Mouse (Mus musculus): ENCODE data around the gene Trub2. TPM values are rescaled to one million over a fixed set of nuclear protein-coding genes. Genes with fewer than 3 reads are reported as not detected.

The Trub2 gene
- 18.2 and 18.9 TPM in 2 replicates for polyA plus RNA-seq (2015; fragmentation: Nextera tagmentation; extraction: Ambion mirVana)

DNA sequence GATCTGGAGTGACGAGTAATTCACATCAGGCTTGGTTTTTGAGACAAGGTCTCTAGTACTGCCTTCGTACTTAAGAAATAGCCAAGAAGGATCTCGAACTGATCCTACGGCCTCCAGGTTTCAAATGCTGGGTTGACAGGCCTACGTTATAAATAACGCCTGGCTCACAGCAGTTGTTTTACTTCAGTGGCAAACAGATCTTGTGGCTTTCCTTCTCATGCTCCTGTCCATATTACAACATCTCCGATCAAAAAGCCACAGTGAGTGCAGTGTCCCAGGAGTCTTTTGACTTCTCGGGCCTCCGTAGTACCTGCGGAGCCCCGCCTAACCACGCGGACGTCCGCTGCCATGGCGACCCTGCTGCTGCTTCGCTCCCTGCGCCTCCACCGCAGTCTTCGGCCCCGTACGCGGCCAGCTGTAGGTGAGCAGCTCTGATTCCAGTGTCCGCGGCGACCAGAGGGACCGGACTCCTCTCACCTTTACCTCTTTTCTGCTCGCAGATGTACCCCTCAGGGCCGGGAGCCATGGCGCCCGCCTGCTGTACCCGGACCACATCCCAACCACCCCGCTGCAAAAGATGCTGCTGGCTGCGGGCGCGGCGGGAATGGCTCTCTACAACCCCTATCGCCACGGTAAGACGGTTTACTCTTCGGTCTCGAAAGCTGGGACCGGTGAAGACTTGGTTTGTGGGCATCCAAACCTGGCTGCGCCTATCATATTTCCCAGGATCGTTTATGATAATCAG lies at the start of gene Trub2:
Gene Trub2 (minus strand): TSS at position 566 of the 745 bp plus-strand sequence.

DNA sequence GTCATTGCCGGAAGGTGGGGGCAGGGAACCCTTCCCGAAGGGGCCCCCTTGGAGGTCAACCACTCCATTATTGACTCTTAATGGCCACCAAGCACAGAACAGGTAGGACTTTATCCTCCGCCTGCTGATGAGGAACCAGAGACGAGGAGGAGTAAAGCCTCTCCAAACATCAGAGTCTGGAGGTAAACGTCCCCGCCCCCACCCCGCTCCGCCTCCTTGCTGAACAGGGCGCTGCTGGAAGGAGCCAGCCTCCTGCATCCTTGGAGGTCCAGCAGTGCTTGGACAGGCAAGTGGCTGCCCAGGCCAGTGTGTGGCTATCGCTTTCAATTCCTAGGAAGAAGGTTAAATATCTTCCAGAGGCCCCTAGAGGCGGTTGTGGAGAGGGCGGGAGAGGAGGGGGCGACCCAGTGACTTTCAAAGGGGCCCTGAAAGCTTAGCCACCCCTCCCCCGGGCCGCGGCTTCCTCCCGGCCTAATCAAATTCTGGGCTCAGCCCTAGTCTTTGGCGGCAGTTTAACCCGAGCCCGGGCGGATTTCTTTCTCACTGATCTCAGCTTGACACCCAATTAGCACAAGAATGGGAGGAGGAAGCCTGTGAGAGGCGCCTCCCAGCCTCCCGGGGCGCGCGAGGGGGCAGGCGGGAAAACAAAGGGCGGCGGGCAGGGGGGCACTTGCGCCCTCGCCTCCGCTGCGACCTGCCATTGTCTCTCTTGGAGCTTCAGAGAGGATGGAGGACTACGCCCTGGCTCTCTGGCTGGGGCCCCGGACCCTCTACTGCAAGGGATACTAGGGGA lies 31.9 kb upstream of the Trub2 start, which contains the start of gene Urm1:
Gene Urm1 (plus strand): TSS at position 51 of the 793 bp plus-strand sequence.

DNA sequence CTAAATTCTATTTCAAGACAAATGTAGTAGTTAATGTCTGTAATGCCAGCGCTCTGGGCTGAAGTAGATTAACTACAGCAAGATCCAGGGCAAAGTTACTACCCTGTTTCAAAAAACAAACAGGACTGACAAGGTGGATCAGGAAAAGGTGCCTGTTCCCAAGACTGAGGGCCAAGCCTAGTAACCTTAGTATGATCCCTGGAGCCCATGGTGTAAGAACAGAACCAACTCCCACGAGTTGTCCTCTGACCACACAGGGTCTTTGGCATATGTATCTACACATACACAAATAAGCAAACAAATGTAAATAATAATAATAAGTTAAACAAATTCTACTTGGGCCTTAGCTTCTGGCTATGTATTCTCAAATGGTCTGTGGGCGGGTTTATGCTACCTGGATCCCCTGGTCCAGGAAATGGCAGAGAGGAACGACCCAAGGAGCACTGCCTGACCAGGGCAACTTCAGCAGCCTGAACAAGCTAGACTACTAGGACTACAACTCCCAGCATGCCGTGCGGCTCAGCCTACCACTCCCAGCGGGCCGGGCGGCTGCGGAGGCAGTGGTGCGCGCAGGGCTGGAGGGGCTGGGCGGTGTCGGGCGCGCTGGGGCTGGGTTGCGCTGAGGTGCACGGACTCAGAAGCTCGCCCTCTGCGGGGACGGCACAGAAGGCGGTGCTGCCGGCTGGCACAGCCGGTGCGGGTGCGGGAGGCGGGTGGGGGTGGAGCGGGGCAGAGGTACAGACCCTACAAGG lies 13.9 kb upstream of the Trub2 start, which contains the start of gene Slc27a4:
Gene Slc27a4 (plus strand): TSS at position 560 of the 752 bp plus-strand sequence.

DNA sequence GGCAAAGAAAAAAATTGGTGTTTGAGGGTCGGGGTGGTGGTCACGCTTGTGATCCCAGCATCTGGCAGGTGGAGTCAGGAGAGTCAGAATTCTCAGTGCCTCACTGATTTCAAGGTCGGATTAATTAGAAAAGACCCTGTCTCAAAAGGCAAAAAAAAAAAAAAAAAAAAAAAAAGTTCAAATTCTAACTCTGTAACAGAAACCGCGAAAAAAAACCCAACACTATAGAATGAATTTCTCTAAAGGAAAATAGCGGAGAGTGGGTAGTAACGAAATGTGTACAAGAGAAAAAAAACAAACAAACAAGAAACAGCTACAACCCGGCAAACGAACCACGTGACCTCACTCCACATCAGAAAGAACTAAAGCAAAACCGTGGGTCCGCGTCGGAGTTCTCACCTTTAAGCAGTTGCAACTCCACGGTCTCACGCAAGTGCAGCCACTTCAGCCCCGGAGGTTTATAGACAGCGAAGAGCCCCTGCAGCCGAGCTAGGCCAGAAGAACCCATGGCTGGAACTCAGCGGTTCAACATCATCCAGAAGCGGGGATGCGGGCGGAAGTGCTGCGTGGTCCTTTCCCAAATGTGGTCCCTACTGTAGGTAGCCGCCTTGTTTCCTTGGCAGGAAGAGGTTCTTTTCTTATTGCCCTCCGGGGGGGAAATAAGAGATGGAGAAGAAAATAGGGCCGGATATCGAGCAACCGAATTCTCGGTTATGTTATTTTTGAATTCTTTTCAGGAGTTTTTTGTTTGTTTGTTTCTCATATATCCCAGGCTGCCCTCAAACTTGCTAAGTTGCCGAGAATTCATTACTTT lies 991 bp downstream of the Trub2 start, which contains the start of gene Coq4:
Gene Coq4 (plus strand): TSS at position 390 of the 814 bp plus-strand sequence.

DNA sequence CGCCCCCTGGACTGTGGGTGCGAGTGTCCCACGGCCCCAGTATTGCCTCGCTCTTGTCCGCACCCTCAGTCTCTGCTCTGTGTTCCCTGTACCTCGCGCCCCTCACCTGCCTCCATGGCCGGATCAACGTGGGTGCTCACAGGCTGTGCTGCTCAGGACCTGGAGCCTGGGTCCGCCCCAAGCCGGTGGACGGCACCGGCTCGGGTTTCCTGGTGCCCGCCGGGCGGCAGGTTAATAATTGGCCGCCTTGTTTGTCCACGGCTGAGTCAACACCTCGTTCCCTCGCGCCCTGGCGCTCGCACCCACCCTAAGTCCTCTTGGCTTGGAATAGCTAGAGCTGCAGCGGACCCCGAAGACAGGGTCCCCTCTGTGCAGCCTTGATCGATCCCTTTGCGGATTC lies 36.8 kb downstream of the Trub2 start, which contains the start of gene Gm13420:
Gene Gm13420 (minus strand): TSS at position 189 of the 400 bp plus-strand sequence.

Other genes with a start within 250 kb of the Trub2 start
- gene Rapgef1, start 168.8 kb downstream of the Trub2 start, polyA plus RNA-seq (2015; fragmentation: Nextera tagmentation; extraction: Ambion mirVana) = 8.1 and 10.1 TPM in 2 replicates
- gene Gm13420, start 36.8 kb downstream of the Trub2 start, polyA plus RNA-seq (2015; fragmentation: Nextera tagmentation; extraction: Ambion mirVana) = not detected in 2 replicates
- gene Gm13547, start 29.2 kb downstream of the Trub2 start, polyA plus RNA-seq (2015; fragmentation: Nextera tagmentation; extraction: Ambion mirVana) = not detected in 2 replicates
- gene Coq4, start 1.0 kb downstream of the Trub2 start, polyA plus RNA-seq (2015; fragmentation: Nextera tagmentation; extraction: Ambion mirVana) = 16.8 TPM in 2 replicates
- 19.6 and 20.0 TPM in 2 replicates for gene Slc27a4, start 14.1 kb upstream of the Trub2 start, polyA plus RNA-seq (2015; fragmentation: Nextera tagmentation; extraction: Ambion mirVana)
- 16.7 and 17.5 TPM in 2 replicates for gene Urm1, start 31.6 kb upstream of the Trub2 start, polyA plus RNA-seq (2015; fragmentation: Nextera tagmentation; extraction: Ambion mirVana)
- gene Cercam, start 80.7 kb upstream of the Trub2 start, polyA plus RNA-seq (2015; fragmentation: Nextera tagmentation; extraction: Ambion mirVana) = 55.6 and 68.8 TPM in 2 replicates
- 24.4 and 29.1 TPM in 2 replicates for gene Odf2, start 100.7 kb upstream of the Trub2 start, polyA plus RNA-seq (2015; fragmentation: Nextera tagmentation; extraction: Ambion mirVana)
- 25.6 and 26.7 TPM in 2 replicates for gene Gle1, start 146.9 kb upstream of the Trub2 start, polyA plus RNA-seq (2015; fragmentation: Nextera tagmentation; extraction: Ambion mirVana)
- gene Sptan1, start 177.1 kb upstream of the Trub2 start, polyA plus RNA-seq (2015; fragmentation: Nextera tagmentation; extraction: Ambion mirVana) = 71.0 and 86.1 TPM in 2 replicates